Mouse (Mus musculus): ENCODE results near the gene Hmcn1.

GRCm38 (mm10) chr1:150776741-150777140 is 216.5 kb downstream of the Hmcn1 start:
- no peak for TF ChIP-seq CTCF (IDR thresholded peaks at IDR 0.05; ENCODE audit: extremely low read depth, insufficient read depth, low read length)
- TF ChIP-seq POLR2A (IDR thresholded peaks at IDR 0.05; ENCODE audit: extremely low read depth, insufficient read depth, low read length) = no peak

All from cortical plate, adult 2 months (tissue).